Mouse (Mus musculus): ENCODE results near the gene Slc7a11.

GRCm38 (mm10) chr3:50457136-50457535 lies 13.7 kb upstream of the Slc7a11 start:
- TF ChIP-seq CTCF (IDR thresholded peaks at IDR 0.05; ENCODE audit: low read depth, low read length) (no peak), POLR2A (IDR thresholded peaks at IDR 0.05; ENCODE audit: borderline replicate concordance, low read depth, low read length) (no peak)

Data from bone marrow macrophage, adult 2 months (primary cell).